7 mouse cellular contexts compared by ENCODE assay signal in genomic region chr11:75190371-75190724, GRCm38 (mm10). TPM values are rescaled to one million over a fixed set of nuclear protein-coding genes. Genes with fewer than 3 reads are reported as not detected.
DNase-seq lines count a peak whose midpoint lies in the region; ATAC-seq lines count a peak whose summit lies in the region.

No protein-coding gene starts in this region.

- peaks cover 45% of the 10 kb centered on the region for H3K27me3 ChIP-seq in hindbrain, embryonic 13.5 days

- peak overlapping the region; percentile 90 for H3K4me2 ChIP-seq in hindbrain, embryonic 13.5 days

- H3K4me3 ChIP-seq in hindbrain, embryonic 13.5 days: peak overlapping the region; percentile 86

- peak; percentile 83 for ATAC-seq in hindbrain, embryonic 13.5 days (ENCODE audit: low FRiP score)
- peak; percentile 87 for ATAC-seq in megakaryocyte-erythroid progenitor cell, adult 5-6 weeks (replicated peaks; ENCODE audit: low FRiP score, low TSS enrichment, poor library complexity, severe bottlenecking)

- 0 out of 2 replicates have a peak overlapping the region, but pooled peaks have one; percentile 30 for H3K27ac ChIP-seq in hindbrain, embryonic 13.5 days

- intact Hi-C loops in left cerebral cortex, postnatal 25 days (cut with DNase I): loop anchor here (5.0 kb wide), 2 partner anchors 202 to 272 kb away; partner anchors contain the start of gene Tlcd2

- DNase-seq in ZHBTc4 (ENCODE audit: low read depth, low spot score): peak; percentile 97
- DNase-seq in cerebellum, postnatal 14 days: peak; percentile 86 to 87
- DNase-seq in frontal cortex, adult 2 months (ENCODE audit: extremely low spot score in 1 of 2, low spot score in 1 of 2): peak; percentile 59 to 81
- DNase-seq in left cerebral cortex, postnatal 25 days (ENCODE audit: low spot score in 2 of 2): peak; percentile 81 to 88
- peak; percentile 81 for DNase-seq in right cerebral cortex, postnatal 14 days

- H3K36me3 ChIP-seq in hindbrain, embryonic 13.5 days: no peaks in the 10 kb centered on the region

- H3K9ac ChIP-seq in hindbrain, embryonic 13.5 days: peak overlapping the region; percentile 80

- H3K9me3 ChIP-seq in hindbrain, embryonic 13.5 days: no peaks in the 10 kb centered on the region

- H3K4me1 ChIP-seq in hindbrain, embryonic 13.5 days (replicated peaks): peaks cover 52% of the 10 kb centered on the region

- WGBS in hindbrain, embryonic 13.5 days: under 1% methylated on average over 24 of the region's 24 CpGs

RNA-seq across cellular contexts. Expression of gene Dph1, which starts 0.7 kb away (rescaled TPM):
- polyA plus RNA-seq in frontal cortex, adult 2 months (2012; rRNA removed): 21.2 and 22.2 TPM in 2 replicates
- 14.4 and 15.5 TPM in 2 replicates for polyA plus RNA-seq in hindbrain, embryonic 13.5 days (2015; fragmentation: Nextera tagmentation; extraction: Ambion mirVana)
- 10 to 100 TPM; 26.9 to 27.2 TPM for total RNA-seq in left cerebral cortex, postnatal 25 days (2021)
- 22.3 and 25.0 TPM in 2 replicates for total RNA-seq in megakaryocyte-erythroid progenitor cell, adult 5-6 weeks (2014; fragmentation: Nextera tagmentation)
- 13.3 and 14.2 TPM in 2 replicates for total RNA-seq in megakaryocyte-erythroid progenitor cell, adult 5-6 weeks (2017)

RNA-seq across cellular contexts. Expression of gene Rtn4rl1, which starts 3.2 kb away (rescaled TPM):
- 25.3 and 28.1 TPM in 2 replicates for polyA plus RNA-seq in frontal cortex, adult 2 months (2012; rRNA removed)
- 6.2 and 8.0 TPM in 2 replicates for polyA plus RNA-seq in hindbrain, embryonic 13.5 days (2015; fragmentation: Nextera tagmentation; extraction: Ambion mirVana)
- total RNA-seq in left cerebral cortex, postnatal 25 days (2021): 10 to 100 TPM; 76.5 to 90.2 TPM
- total RNA-seq in megakaryocyte-erythroid progenitor cell, adult 5-6 weeks (2014; fragmentation: Nextera tagmentation): not detected in 2 replicates
- 0.80 TPM in 1 of 2 replicates, not detected in the other for total RNA-seq in megakaryocyte-erythroid progenitor cell, adult 5-6 weeks (2017)

RNA-seq across cellular contexts. Expression of gene Ovca2, which starts 11.7 kb away (rescaled TPM):
- 17.3 and 18.5 TPM in 2 replicates for polyA plus RNA-seq in frontal cortex, adult 2 months (2012; rRNA removed)
- 17.0 and 18.2 TPM in 2 replicates for polyA plus RNA-seq in hindbrain, embryonic 13.5 days (2015; fragmentation: Nextera tagmentation; extraction: Ambion mirVana)
- total RNA-seq in left cerebral cortex, postnatal 25 days (2021): 10 to 100 TPM; 12.4 to 13.9 TPM
- 18.8 and 21.3 TPM in 2 replicates for total RNA-seq in megakaryocyte-erythroid progenitor cell, adult 5-6 weeks (2014; fragmentation: Nextera tagmentation)
- 17.6 and 29.0 TPM in 2 replicates for total RNA-seq in megakaryocyte-erythroid progenitor cell, adult 5-6 weeks (2017)

RNA-seq across cellular contexts. Expression of gene Hic1, which starts 21.0 kb away (rescaled TPM):
- polyA plus RNA-seq in frontal cortex, adult 2 months (2012; rRNA removed): 4.1 and 4.2 TPM in 2 replicates
- 3.4 TPM in 2 replicates for polyA plus RNA-seq in hindbrain, embryonic 13.5 days (2015; fragmentation: Nextera tagmentation; extraction: Ambion mirVana)
- total RNA-seq in left cerebral cortex, postnatal 25 days (2021): 1 to 10 TPM; 3.3 to 3.5 TPM
- total RNA-seq in megakaryocyte-erythroid progenitor cell, adult 5-6 weeks (2014; fragmentation: Nextera tagmentation): 0.17 TPM in 1 of 2 replicates, not detected in the other
- 0.52 TPM in 1 of 2 replicates, not detected in the other for total RNA-seq in megakaryocyte-erythroid progenitor cell, adult 5-6 weeks (2017)

Comparison
In these comparisons a context has a peak if more than half of its experiments do, and no peak if none do; other contexts are left out.
1. Peak in every context shown above with its lines: DNase-seq, ATAC-seq, H3K4me3 ChIP-seq and H3K27ac ChIP-seq.
2. RNA of gene Rtn4rl1, which starts 3.2 kb away (total RNA-seq): 76.5 to 90.2 TPM in left cerebral cortex, postnatal 25 days; 0.80 TPM in megakaryocyte-erythroid progenitor cell, adult 5-6 weeks; every median in the first group is over 10 times any median in the second.